Mouse (Mus musculus) yolk sac, embryonic 10.5 days (tissue): ENCODE data around the gene Plekho1.
"Not testable (repeated sequence)": the region's sequence is repeated elsewhere in the genome, so short reads cannot be mapped to it uniquely, and the experiment has no call there.

Source experiments
- DNase-seq: peaks from one replicate; pipeline ENCODE4 v3.0.0-alpha.2; 2017; ENCODE audit warnings: low spot score

The Plekho1 gene

GRCm38 (mm10) chr3:95995802-95996428, at the start of gene Plekho1:
Gene Plekho1 (minus strand): TSS chr3:95996001.
- DNase-seq: peak; percentile 54

GRCm38 (mm10) chr3:96044559-96044958, 48.8 kb upstream of the Plekho1 start:
- DNase-seq: not testable (repeated sequence)

- DNase-seq: no peak
Measured at GRCm38 (mm10) chr3:96043104-96043503, 47.3 kb upstream of the Plekho1 start.

GRCm38 (mm10) chr3:96041079-96041478, 45.3 kb upstream of the Plekho1 start:
- DNase-seq: no peak

DNA sequence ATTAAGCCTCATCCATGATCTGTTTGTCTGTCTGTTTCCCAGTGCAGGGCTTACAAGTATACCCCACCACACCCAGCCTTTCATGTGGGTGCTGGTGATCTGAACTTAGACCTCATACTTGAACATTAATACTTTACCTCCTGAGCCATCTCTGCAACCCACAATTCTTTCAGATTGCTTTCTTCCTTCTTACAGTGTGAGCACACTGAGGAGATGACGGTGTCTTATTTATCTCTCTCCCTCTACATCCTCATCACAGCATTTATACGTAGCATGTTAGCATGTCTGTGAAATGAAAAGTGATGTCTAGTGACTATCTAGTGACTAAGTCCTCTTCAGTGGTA, 44.8 kb upstream of the Plekho1 start:
- DNase-seq: no peak

DNA sequence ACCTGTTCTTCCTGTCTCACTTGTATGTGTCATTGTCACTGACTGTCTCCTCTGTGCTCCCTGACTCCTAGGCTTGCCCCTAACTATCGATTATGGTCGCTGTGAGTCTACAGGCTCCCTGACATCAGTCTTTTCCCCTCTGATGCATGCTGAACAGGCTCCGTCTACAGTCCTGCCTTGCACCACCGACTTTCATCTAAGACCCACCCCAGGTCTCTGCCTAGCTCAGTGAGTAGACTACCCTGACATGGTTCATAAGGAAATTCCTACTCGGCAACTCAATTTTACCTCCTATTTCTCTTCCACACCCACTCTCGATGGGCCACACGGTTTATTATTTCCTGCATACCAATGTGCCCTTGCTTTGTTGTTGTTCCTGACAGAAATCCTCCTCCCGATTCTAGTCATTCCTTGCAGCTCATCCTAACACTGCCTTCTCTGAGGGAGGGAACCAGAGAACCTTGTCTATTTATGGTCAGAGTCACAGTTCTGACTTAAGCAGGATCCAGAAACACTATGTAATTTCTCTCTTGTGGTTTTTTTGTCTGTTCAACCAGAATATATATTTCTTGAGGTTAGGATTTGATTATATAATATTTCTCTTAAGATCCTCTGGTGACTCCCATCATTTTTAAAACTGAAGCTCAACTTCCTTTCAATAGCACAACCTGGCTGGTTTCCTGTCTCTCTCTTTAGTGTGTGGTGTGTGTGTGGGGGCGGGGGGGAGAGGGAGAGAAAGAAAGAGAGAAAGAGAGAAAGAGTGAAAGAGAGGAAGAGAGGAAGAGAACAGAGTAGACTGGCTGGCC, 44.3 kb upstream of the Plekho1 start:
- DNase-seq: no peak

DNA sequence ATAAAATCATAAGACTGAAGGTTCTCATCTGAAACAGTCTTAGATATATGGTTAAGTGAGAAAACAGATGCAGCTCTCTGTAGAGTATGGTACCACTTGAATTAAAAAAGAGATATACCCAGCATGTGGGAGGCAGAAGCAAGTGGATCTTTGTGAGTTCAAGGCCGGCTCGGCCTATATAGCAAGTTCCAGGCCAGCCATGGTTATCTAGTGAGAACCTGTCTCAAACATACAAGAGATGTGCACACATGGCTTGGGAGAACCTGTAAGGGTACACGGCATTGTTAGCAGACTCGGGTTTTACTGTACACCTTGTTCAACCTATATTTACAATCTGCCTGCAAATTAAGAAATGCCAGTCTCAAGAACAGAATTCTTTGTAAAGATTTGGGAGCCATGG, 43.0 kb upstream of the Plekho1 start:
- DNase-seq: no peak

- no peak for DNase-seq
Measured at GRCm38 (mm10) chr3:96038156-96038555, 42.4 kb upstream of the Plekho1 start.

- no peak for DNase-seq
Measured at GRCm38 (mm10) chr3:96036796-96037195, 41.0 kb upstream of the Plekho1 start.

- DNase-seq: no peak
Measured at GRCm38 (mm10) chr3:96033046-96033445, 37.2 kb upstream of the Plekho1 start.

DNA sequence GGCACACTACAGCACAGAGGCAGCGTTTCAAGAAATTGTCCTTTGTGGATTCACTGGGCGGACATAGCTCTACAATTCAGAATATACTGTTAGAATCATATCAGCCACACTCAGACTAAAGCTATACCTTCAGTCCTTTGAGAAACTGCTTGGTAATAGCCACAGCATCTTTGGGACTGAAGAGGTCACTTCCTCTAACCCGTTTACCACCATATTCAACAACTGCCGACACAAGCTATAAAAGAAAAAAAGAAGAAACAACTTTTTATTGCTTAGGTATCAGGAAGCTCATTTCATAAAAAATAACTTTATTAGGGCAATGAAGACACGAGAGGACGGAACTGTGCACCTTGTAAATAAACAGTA, 36.8 kb upstream of the Plekho1 start:
- DNase-seq: no peak

DNA sequence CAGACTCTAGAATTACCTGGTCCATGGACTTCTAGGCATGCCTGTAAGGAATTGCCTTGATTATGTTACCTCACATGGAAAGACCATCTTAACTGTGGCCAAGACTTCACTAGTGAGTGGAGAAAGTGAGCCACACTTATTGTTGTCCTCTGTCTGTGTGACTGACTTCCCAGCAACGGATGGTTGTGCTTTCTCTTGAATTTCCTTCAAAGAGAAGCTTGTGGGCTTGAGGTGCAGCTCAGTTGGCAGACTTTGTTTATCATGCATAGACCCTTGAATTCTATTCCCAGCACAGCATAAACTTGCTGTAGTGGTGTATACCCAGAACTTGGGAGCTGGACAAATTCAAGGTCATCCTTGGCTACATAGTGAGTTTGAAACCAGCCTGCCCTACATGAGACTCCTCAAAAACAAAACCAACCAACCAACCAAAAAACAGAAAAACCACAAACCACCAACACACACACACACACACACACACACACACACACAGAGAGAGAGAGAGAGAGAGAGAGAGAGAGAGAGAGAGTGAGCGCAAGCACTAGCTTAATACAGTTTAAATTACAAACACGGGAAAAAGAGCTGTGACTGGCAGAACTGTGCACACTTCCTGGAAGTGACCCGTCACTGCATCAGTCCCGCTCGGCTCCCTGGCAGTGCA, 36.3 kb upstream of the Plekho1 start:
- DNase-seq: no peak

DNA sequence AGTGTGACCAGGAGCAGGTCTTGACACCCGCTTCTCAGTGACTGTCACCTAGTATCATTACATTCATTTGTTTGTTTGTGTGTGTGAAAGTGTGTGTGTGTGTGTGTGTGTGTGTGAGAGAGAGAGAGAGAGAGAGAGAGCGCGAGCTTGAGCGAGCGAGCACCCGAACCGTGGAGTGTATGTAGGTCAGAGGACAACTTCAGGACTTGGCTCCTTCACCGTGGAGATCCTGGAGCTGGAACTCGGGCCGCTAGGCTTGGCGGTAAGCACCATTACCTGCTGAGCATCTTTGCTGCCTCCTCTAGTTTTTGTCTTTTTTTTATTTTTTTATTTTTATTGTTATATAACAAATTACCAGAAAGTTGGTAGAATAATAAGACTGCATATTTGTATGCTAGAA, 34.0 kb upstream of the Plekho1 start:
- DNase-seq: no peak

GRCm38 (mm10) chr3:96029336-96029735, 33.5 kb upstream of the Plekho1 start:
- DNase-seq: no peak

DNA sequence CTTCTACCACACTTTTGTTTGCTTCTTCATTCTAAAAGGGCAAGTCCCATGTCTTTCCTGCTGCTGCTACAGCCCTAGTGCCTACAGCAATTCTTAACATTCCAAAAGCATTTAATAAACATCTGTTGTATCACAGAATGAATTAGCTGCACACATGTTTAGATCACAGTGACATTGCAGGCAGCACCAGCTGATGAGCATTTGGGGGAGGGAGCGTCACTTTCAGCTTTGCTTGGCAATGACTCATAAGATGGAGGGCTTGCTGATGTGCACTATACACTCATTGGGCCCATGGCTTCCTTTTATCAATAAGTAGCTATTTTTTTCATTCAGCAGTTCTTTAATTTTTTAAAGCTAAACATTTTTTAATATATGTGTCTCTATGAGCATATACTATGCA, 32.1 kb upstream of the Plekho1 start:
- DNase-seq: no peak

DNA sequence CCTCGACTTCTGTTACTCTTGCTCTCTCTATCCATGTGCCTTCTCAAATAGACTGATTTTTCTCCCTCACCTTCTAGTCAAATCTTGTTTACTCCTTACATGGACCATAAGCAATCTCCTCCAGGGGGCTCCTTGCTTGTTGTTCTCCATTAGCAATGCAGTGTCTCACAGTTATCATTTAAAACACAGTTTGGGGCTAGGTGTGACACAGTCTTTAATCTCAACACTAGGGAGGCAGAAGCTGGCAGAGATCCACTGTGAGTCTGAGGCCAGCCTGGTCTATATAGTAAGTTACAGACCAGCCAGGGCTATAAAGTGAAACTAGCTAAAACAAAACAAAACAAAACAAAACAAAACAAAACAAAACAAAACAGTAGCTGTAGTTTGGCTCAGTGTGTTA, 31.3 kb upstream of the Plekho1 start:
- no peak for DNase-seq

DNA sequence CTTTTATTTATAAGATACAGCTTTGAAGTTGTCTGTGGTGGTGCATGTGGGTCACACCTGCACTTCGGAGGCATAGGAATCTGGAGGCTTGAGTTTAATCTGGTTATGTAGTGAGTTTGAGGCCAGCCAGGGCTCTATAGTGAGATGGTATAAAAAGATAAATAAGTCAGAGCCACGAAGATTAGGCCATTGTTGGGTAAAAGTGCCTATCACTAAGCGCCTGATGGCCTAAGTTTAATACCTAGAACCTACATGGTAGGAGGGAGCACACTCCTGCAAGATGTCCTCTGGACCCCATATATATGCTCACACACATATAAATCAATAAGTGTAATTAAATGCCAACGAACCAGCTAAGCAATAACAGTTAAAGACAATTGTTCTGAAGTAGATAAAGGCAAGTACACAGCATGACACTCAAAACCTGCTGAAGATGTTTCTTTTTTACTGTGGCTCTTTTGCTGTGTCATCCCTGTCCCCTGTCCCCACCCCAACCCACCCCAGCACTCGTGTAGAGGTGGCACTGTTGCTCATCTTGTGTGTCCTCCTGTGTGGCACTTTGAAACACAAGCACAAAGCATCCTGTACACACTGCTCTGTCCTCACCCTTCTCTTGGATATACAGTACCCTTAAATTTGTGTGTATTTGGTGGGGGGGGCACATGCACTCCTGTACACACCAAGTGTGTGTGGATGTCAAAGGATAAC, 25.8 kb upstream of the Plekho1 start:
- no peak for DNase-seq

GRCm38 (mm10) chr3:96020735-96021134, 24.9 kb upstream of the Plekho1 start:
- no peak for DNase-seq

GRCm38 (mm10) chr3:96017461-96017860, 21.7 kb upstream of the Plekho1 start:
- no peak for DNase-seq

GRCm38 (mm10) chr3:96016257-96016889, 20.6 kb upstream of the Plekho1 start:
- DNase-seq: no peak

DNA sequence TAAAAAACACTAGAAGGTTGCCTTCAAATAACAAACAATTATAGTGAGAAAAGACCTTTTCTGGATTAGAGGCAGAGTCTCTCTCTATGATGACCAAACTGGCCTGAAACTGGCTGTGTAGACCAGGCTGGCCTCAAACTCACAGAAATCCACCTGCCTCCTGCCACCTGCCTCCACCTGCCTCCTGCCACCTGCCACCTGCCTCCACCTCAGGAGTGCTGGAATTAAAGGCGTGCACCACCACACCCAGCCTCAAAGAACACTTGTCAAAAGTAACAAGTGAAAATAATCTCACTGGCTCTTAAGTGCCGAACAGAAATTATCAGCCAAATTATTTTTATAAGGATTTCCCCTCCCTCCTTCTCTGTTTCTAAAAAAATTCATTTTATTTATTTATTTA, 19.9 kb upstream of the Plekho1 start:
- no peak for DNase-seq

DNA sequence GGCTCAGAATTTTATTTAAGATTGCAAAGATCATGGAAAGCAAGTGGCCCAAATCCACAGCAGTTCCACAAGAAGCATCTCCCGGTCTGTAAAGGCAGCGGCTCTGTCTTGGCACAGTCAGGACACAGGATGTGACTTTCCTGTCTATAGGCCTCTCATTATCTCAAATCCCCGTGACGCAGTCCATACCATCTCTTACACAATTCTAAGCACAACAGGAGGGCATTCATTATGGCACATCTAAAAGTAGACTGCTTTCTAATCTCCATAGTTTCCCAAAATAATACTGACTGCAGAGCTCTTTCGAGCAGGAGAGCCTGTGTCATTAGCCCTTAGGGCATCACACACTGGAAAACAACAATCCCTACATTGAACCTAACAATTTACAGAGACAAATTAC, 17.0 kb upstream of the Plekho1 start:
- DNase-seq: no peak
